Mouse (Mus musculus) cortical plate, adult 2 months (tissue): ENCODE measurements around the gene Gal3st1.

Source experiments
- CTCF ChIP-seq: fragments of 200-500 bp; IDR thresholded peaks from 2 replicates; pipeline ENCODE4 v1.5.1; 2011; ENCODE audit warnings: mild to moderate bottlenecking, control low read depth, low read length; ENCODE audit not compliant: insufficient read depth; ENCODE audit errors: extremely low read depth
- POLR2A ChIP-seq: fragments of 200-500 bp; IDR thresholded peaks from 2 replicates; pipeline ENCODE4 v1.6.1; 2011; ENCODE audit warnings: mild to moderate bottlenecking, low read length, control low read depth; ENCODE audit not compliant: insufficient read depth; ENCODE audit errors: extremely low read depth

DNA sequence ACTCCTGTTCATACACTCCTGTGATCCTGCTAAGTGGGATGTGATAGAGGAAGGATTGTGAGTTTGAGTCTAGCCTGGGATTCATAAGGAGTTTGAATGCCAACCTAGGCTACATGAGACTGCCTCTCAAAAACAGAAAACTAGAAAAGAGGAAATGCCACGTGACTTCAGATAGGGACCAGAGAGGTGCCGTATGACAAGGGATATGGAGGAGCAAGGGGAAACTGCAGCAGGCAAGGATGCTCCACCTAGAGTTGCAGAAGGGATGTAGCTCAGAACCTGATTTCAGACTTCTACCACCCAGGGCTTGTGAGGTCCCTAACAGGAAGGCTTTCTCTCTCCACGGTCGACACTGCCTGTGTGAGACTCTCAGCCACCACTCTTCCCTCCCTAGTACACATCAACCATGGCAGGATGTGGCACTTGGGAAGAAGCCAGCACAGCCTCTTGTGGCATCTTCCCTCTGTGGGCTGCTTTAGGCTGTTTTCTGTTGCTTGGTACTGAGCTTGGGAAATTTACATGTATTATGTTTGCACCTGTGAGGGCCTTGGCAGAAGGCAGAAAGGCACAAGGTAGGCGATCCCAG is 21.9 kb downstream of the Gal3st1 start:
- TF ChIP-seq CTCF, result no peak
- no peak for TF ChIP-seq POLR2A
